Mouse (Mus musculus) heart, adult 2 months (tissue): ENCODE data around the gene Vnn1.

ENCODE experiments used
- CTCF ChIP-seq: fragments of 200-600 bp; IDR thresholded peaks from 2 replicates; pipeline ENCODE4 v1.8.1; 2022; ENCODE audit warnings: antibody characterized with exemption, mild to moderate bottlenecking, moderate library complexity
- POLR2A ChIP-seq: fragments of 200-500 bp; IDR thresholded peaks from 2 replicates; pipeline ENCODE4 v1.6.1; 2011; ENCODE audit warnings: mild to moderate bottlenecking, low read depth, low read length, control low read depth; ENCODE audit not compliant: insufficient read depth

- TF ChIP-seq POLR2A: no peak
- TF ChIP-seq CTCF: no peak
Measured at GRCm38 (mm10) chr10:23864362-23865312, 29.9 kb upstream of the Vnn1 start.
